Mouse (Mus musculus): ENCODE data around the gene Trim30d. TPM values are rescaled to one million over a fixed set of nuclear protein-coding genes. Genes with fewer than 3 reads are reported as not detected.
"Not testable (repeated sequence)": the region's sequence is repeated elsewhere in the genome, so short reads cannot be mapped to it uniquely, and the experiment has no call there.

Trim30d gene
- total RNA-seq (2021), result under 1 TPM in 1 of 2 experiments, not detected in 1; 0.30 TPM

GRCm38 (mm10) chr7:104507421-104508065 is at the start of gene Trim30d:
Gene Trim30d, minus strand, starts transcription at chr7:104507849.
- DNase-seq; intact Hi-C loops (cut with DNase I): not testable (repeated sequence)

- no peak for DNase-seq
- intact Hi-C loops (cut with DNase I), result no loop called here
These were observed 45.1 kb upstream of the Trim30d start for GRCm38 (mm10) chr7:104552700-104553099.

GRCm38 (mm10) chr7:104549833-104550232 is 42.2 kb upstream of the Trim30d start, which contains the start of gene Olfr651:
Gene Olfr651, plus strand, starts transcription at chr7:104550133.
- no peak for DNase-seq
- intact Hi-C loops (cut with DNase I), result no loop called here

- intact Hi-C loops (cut with DNase I), result no loop called here
- DNase-seq, result peak; percentile 3
These were observed 5.9 kb downstream of the Trim30d start for GRCm38 (mm10) chr7:104501589-104502371.

- intact Hi-C loops (cut with DNase I); DNase-seq: not testable (repeated sequence)
These were observed 6.5 kb downstream of the Trim30d start for GRCm38 (mm10) chr7:104501186-104501585.

GRCm38 (mm10) chr7:104499464-104499863 is 8.2 kb downstream of the Trim30d start:
- intact Hi-C loops (cut with DNase I); DNase-seq: not testable (repeated sequence)

- no peak for DNase-seq
- intact Hi-C loops (cut with DNase I), result no loop called here
These were observed 42.4 kb downstream of the Trim30d start, which contains the start of gene Trim30a for GRCm38 (mm10) chr7:104465065-104465744. Gene Trim30a, minus strand, starts transcription at chr7:104465193.

- intact Hi-C loops (cut with DNase I), result no loop called here
- DNase-seq, result no peak
These were observed 61.5 kb downstream of the Trim30d start for GRCm38 (mm10) chr7:104445961-104446645.

Other genes starting within 250 kb of the Trim30d start
- under 1 TPM; 0.20 to 0.46 TPM for gene Trim5, start 219.8 kb downstream of the Trim30d start, total RNA-seq (2021)
- gene Trim12a, start 192.4 kb downstream of the Trim30d start, total RNA-seq (2021), result 1 to 10 TPM; 1.4 to 2.3 TPM
- not detected for gene Trim34b, start 178.4 kb downstream of the Trim30d start, total RNA-seq (2021)
- 1 to 10 TPM; 1.6 to 2.0 TPM for gene Trim12c, start 154.5 kb downstream of the Trim30d start, total RNA-seq (2021)
- not detected for gene Trim30b, start 138.0 kb downstream of the Trim30d start, total RNA-seq (2021)
- gene Trim30c, start 107.0 kb downstream of the Trim30d start, total RNA-seq (2021), result not detected
- under 1 TPM; 0.52 to 0.56 TPM for gene Trim30a, start 42.7 kb downstream of the Trim30d start, total RNA-seq (2021)
- not detected for gene Olfr651, start 42.3 kb upstream of the Trim30d start, total RNA-seq (2021)
- not detected for gene Olfr652, start 53.1 kb upstream of the Trim30d start, total RNA-seq (2021)
- gene Olfr653, start 69.5 kb upstream of the Trim30d start, total RNA-seq (2021), result not detected
- gene Olfr654, start 79.2 kb upstream of the Trim30d start, total RNA-seq (2021), result not detected
- gene Olfr655, start 93.9 kb upstream of the Trim30d start, total RNA-seq (2021), result not detected
- gene Olfr656, start 106.1 kb upstream of the Trim30d start, total RNA-seq (2021), result under 1 TPM in 1 of 2 experiments, not detected in 1; 0.08 TPM
- gene Olfr657, start 116.9 kb upstream of the Trim30d start, total RNA-seq (2021), result not detected
- not detected for gene Olfr658, start 139.5 kb upstream of the Trim30d start, total RNA-seq (2021)
- not detected for gene Olfr659, start 158.9 kb upstream of the Trim30d start, total RNA-seq (2021)
- gene Olfr661, start 178.7 kb upstream of the Trim30d start, total RNA-seq (2021), result not detected

Data from left cerebral cortex, postnatal 4 days (tissue).